ENCODE assay signal across 8 mouse cellular contexts in genomic region chr5:148897941-148898417, GRCm38 (mm10). TPM values are rescaled to one million over a fixed set of nuclear protein-coding genes. Genes with fewer than 3 reads are reported as not detected.
A peak's percentile ranks its signal among the peaks of the same experiment; 100 is the strongest.
DNase-seq lines count a peak whose midpoint lies in the region; ATAC-seq and TF ChIP-seq lines count a peak whose summit lies in the region.

No protein-coding gene starts in this region.

- peak overlapping the region; percentile 41; the same call in 1 of the 2 replicates for H3K27ac ChIP-seq in heart, embryonic 11.5 days (ENCODE audit: low read depth, low read length)
- no peak overlapping the region for H3K27ac ChIP-seq in forebrain, embryonic 16.5 days (ENCODE audit: low read length)
- H3K27ac ChIP-seq in liver, embryonic 13.5 days: peak overlapping the region; percentile 98

- TF ChIP-seq CTCF in E14TG2a.4 (conservative IDR thresholded peaks at IDR 0.05; ENCODE audit: low read length): no peak

- H3K4me3 ChIP-seq in heart, embryonic 11.5 days (ENCODE audit: low read depth, low read length): no peak overlapping the region
- H3K4me3 ChIP-seq in E14TG2a.4 (replicated peaks; ENCODE audit: low read length): 0 out of 2 replicates have a peak overlapping the region, but pooled peaks have one; percentile 26
- no peak overlapping the region for H3K4me3 ChIP-seq in forebrain, embryonic 16.5 days (replicated peaks; ENCODE audit: low read length)
- peak overlapping the region; percentile 22 for H3K4me3 ChIP-seq in liver, embryonic 13.5 days (replicated peaks)

- H3K9ac ChIP-seq in heart, embryonic 11.5 days (ENCODE audit: low read depth, low read length): 0 out of 2 replicates have a peak overlapping the region, but pooled peaks have one; percentile 4
- no peak overlapping the region; the same call in 1 of the 2 replicates for H3K9ac ChIP-seq in forebrain, embryonic 16.5 days (replicated peaks; ENCODE audit: low read depth, low read length)
- peak overlapping the region; percentile 67 for H3K9ac ChIP-seq in liver, embryonic 13.5 days

- no peak overlapping the region for H3K4me2 ChIP-seq in heart, embryonic 11.5 days
- no peak overlapping the region for H3K4me2 ChIP-seq in forebrain, embryonic 16.5 days (ENCODE audit: low read length)
- H3K4me2 ChIP-seq in liver, embryonic 13.5 days: peak overlapping the region; percentile 59

- peaks cover 8% of the 10 kb centered on the region; the same call in 1 of the 2 replicates for H3K4me1 ChIP-seq in heart, embryonic 11.5 days (ENCODE audit: control insufficient read depth, insufficient read depth, low read length)
- 0 out of 2 replicates have a peak, but pooled peaks cover 4% of the 10 kb centered on the region for H3K4me1 ChIP-seq in E14TG2a.4 (replicated peaks; ENCODE audit: low read depth, low read length)
- H3K4me1 ChIP-seq in forebrain, embryonic 16.5 days (replicated peaks; ENCODE audit: control insufficient read depth, insufficient read depth, low read length): peaks cover 11% of the 10 kb centered on the region
- H3K4me1 ChIP-seq in liver, embryonic 13.5 days (replicated peaks): peaks cover 51% of the 10 kb centered on the region

- WGBS in heart, embryonic 11.5 days (ENCODE audit: insufficient replicate concordance): 65% methylated on average over 12 of the region's 12 CpGs
- WGBS in forebrain, embryonic 16.5 days: 40% methylated on average over 12 of the region's 12 CpGs
- 22% methylated on average over 12 of the region's 12 CpGs for WGBS in liver, embryonic 13.5 days (ENCODE audit: insufficient replicate concordance)

- H3K9me3 ChIP-seq in heart, embryonic 11.5 days (replicated peaks; ENCODE audit: control insufficient read depth, low read length): no peaks in the 10 kb centered on the region
- no peaks in the 10 kb centered on the region for H3K9me3 ChIP-seq in E14TG2a.4 (ENCODE audit: low read length)
- H3K9me3 ChIP-seq in forebrain, embryonic 16.5 days (ENCODE audit: control insufficient read depth, low read length): no peaks in the 10 kb centered on the region
- no peaks in the 10 kb centered on the region for H3K9me3 ChIP-seq in liver, embryonic 13.5 days (replicated peaks)

- DNase-seq in heart, postnatal 36 days: no peak
- peak; percentile 26 for DNase-seq in liver, embryonic 13.5 days
- no peak for DNase-seq in urinary bladder, postnatal 10 days (ENCODE audit: low spot score)
- DNase-seq in left cerebral cortex, postnatal 14 days (ENCODE audit: low spot score in 2 of 2): no peak
- DNase-seq in adrenal gland, postnatal 25 days: no peak

- peaks cover 5% of the 10 kb centered on the region for H3K36me3 ChIP-seq in heart, embryonic 11.5 days (ENCODE audit: control insufficient read depth, insufficient read depth, low read length)
- no peaks in the 10 kb centered on the region for H3K36me3 ChIP-seq in E14TG2a.4 (ENCODE audit: insufficient read depth, low read length)
- H3K36me3 ChIP-seq in forebrain, embryonic 16.5 days (ENCODE audit: control insufficient read depth, insufficient read depth): peaks cover 16% of the 10 kb centered on the region
- H3K36me3 ChIP-seq in liver, embryonic 13.5 days: peaks cover 34% of the 10 kb centered on the region

- no peaks in the 10 kb centered on the region for H3K27me3 ChIP-seq in heart, embryonic 11.5 days (ENCODE audit: control insufficient read depth, insufficient read depth, low read length)
- H3K27me3 ChIP-seq in E14TG2a.4 (ENCODE audit: insufficient read depth, low read length): no peaks in the 10 kb centered on the region
- no peaks in the 10 kb centered on the region for H3K27me3 ChIP-seq in forebrain, embryonic 16.5 days (replicated peaks; ENCODE audit: control insufficient read depth, insufficient read depth, low read length)
- H3K27me3 ChIP-seq in liver, embryonic 13.5 days: no peaks in the 10 kb centered on the region

- no peak for ATAC-seq in heart, embryonic 11.5 days (replicated peaks; ENCODE audit: insufficient number of reproducible peaks, low FRiP score, low TSS enrichment)
- peak; percentile 72 for ATAC-seq in forebrain, embryonic 16.5 days
- peak; percentile 54 for ATAC-seq in liver, embryonic 13.5 days (ENCODE audit: low read depth)

- intact Hi-C loops in heart, postnatal 36 days (cut with DNase I): no loop called here
- intact Hi-C loops in left cerebral cortex, postnatal 14 days (cut with DNase I): no loop called here

RNA-seq across cellular contexts. Expression of gene Katnal1, which starts 31.1 kb away (rescaled TPM):
- 17.4 and 18.5 TPM in 2 replicates for polyA plus RNA-seq in heart, embryonic 11.5 days (2014; fragmentation: Nextera tagmentation; extraction: Ambion mirVana)
- total RNA-seq in heart, postnatal 36 days (2021): 10 to 100 TPM in 1 of 2 experiments, 1 to 10 TPM in 1; 8.0 to 10.3 TPM
- 39.6 and 44.3 TPM in 2 replicates for polyA plus RNA-seq in forebrain, embryonic 16.5 days (2015; fragmentation: Nextera tagmentation; extraction: Ambion mirVana)
- polyA plus RNA-seq in liver, embryonic 13.5 days (2015; fragmentation: Nextera tagmentation; extraction: Ambion mirVana): 8.4 and 12.7 TPM in 2 replicates
- total RNA-seq in left cerebral cortex, postnatal 14 days (2021): 10 to 100 TPM; 55.4 to 56.9 TPM
- 7.4 and 8.1 TPM in 2 replicates for total RNA-seq in adrenal gland, postnatal 25 days (2021)

Comparison
In these comparisons a context has a peak if more than half of its experiments do, and no peak if none do; other contexts are left out.
1. H3K4me3 ChIP-seq: peak in E14TG2a.4 (single experiment) and liver, embryonic 13.5 days (single experiment); none in heart, embryonic 11.5 days (single experiment) and forebrain, embryonic 16.5 days (single experiment).